Mouse (Mus musculus) liver, embryonic 13.5 days (tissue): ENCODE results near the gene Lemd1. TPM values are rescaled to one million over a fixed set of nuclear protein-coding genes. Genes with fewer than 3 reads are reported as not detected.

Experiments
- ATAC-seq: fragments of 200-750 bp; cut with Nextera tagmentation; 2 replicates; pipeline ENCODE4 v1.8.0; 2017; ENCODE audit warnings: low read depth, mild to moderate bottlenecking, moderate number of reproducible peaks, moderate library complexity
- DNase-seq: peaks from one replicate; pipeline ENCODE4 v3.0.0; 2022
- H3K27ac ChIP-seq: fragments of 300-500 bp; sonication (generic); 2 replicates; pipeline ENCODE4 v1.5.1; 2015; ENCODE audit warnings: moderate library complexity, mild to moderate bottlenecking, inconsistent platforms
- H3K27me3 ChIP-seq: fragments of 300-500 bp; sonication (generic); 2 replicates; pipeline ENCODE4 v1.6.1; 2015; ENCODE audit warnings: mild to moderate bottlenecking, inconsistent platforms
- H3K36me3 ChIP-seq: fragments of 300-500 bp; sonication (generic); 2 replicates; pipeline ENCODE4 v1.6.1; 2015; ENCODE audit warnings: mild to moderate bottlenecking, inconsistent platforms
- H3K4me1 ChIP-seq: fragments of 300-500 bp; sonication (generic); replicated peaks from 2 replicates; pipeline ENCODE4 v1.6.1; 2015; ENCODE audit warnings: inconsistent platforms
- H3K4me2 ChIP-seq: fragments of 300-500 bp; sonication (generic); 2 replicates; pipeline ENCODE4 v1.6.1; 2015; ENCODE audit warnings: inconsistent platforms, mild to moderate bottlenecking, moderate library complexity
- H3K4me3 ChIP-seq: fragments of 300-500 bp; sonication (generic); replicated peaks from 2 replicates; pipeline ENCODE4 v1.5.1; 2015; ENCODE audit warnings: mild to moderate bottlenecking, inconsistent platforms
- H3K9ac ChIP-seq: fragments of 300-500 bp; sonication (generic); 2 replicates; pipeline ENCODE4 v1.6.1; 2015; ENCODE audit warnings: mild to moderate bottlenecking, inconsistent platforms
- H3K9me3 ChIP-seq: fragments of 300-500 bp; sonication (generic); replicated peaks from 2 replicates; pipeline ENCODE4 v1.6.1; 2016; ENCODE audit warnings: inconsistent platforms
- WGBS: fragments of 180-500 bp; shearing (Covaris S2); methylation state at CpG from one replicate; pipeline ENCODE4 v1.1.7; 2015; ENCODE audit not compliant: insufficient replicate concordance; 5-methylcytosine and 5-hydroxymethylcytosine counted together
- polyA plus RNA-seq: library from polyadenylated mRNA; unstranded; fragments of >200 nt; fragmentation: Nextera tagmentation; extraction: Ambion mirVana; gene quantifications from 2 replicates; pipeline ENCODE4 v1.2.1, GENCODE M21; 2015

Lemd1 gene
- polyA plus RNA-seq, 1 experiment from 2014 or later: not detected

GRCm38 (mm10) chr1:132281523-132282176 lies 90.4 kb downstream of the Lemd1 start:
- DNase-seq (no peak), ATAC-seq (no peak)
- WGBS: 39% methylated on average over 8 of the region's 8 CpGs
- Histone ChIP-seq H3K4me2 (no peak overlapping the region), H3K36me3 (no peaks in the 10 kb centered on the region), H3K27ac (no peak overlapping the region), H3K9ac (no peak overlapping the region), H3K4me3 (no peak overlapping the region), H3K27me3 (0 out of 2 replicates have a peak, but pooled peaks cover 3% of the 10 kb centered on the region), H3K9me3 (no peaks in the 10 kb centered on the region), H3K4me1 (no peaks in the 10 kb centered on the region)

GRCm38 (mm10) chr1:132282177-132282536 lies 90.9 kb downstream of the Lemd1 start:
- Histone ChIP-seq H3K4me1 (no peaks in the 10 kb centered on the region), H3K27ac (no peak overlapping the region), H3K27me3 (0 out of 2 replicates have a peak, but pooled peaks cover 3% of the 10 kb centered on the region), H3K4me2 (no peak overlapping the region), H3K36me3 (no peaks in the 10 kb centered on the region), H3K4me3 (no peak overlapping the region), H3K9me3 (no peaks in the 10 kb centered on the region), H3K9ac (no peak overlapping the region)
- DNase-seq: no peak
- 69% methylated on average over 2 of the region's 2 CpGs for WGBS
- no peak for ATAC-seq

- no peaks in the 10 kb centered on the region for H3K9me3 ChIP-seq
These were observed 91.8 kb downstream of the Lemd1 start for GRCm38 (mm10) chr1:132283018-132283417.

GRCm38 (mm10) chr1:132286735-132287134 lies 95.5 kb downstream of the Lemd1 start:
- DNase-seq: no peak
- peaks cover 13% of the 10 kb centered on the region; the same call in 1 of the 2 replicates for H3K27me3 ChIP-seq

More at GRCm38 (mm10) chr1:132283018-132283417, 91.8 kb downstream of the Lemd1 start:
- Histone ChIP-seq H3K9ac (no peak overlapping the region), H3K36me3 (no peaks in the 10 kb centered on the region), H3K27ac (no peak overlapping the region), H3K27me3 (peaks cover 11% of the 10 kb centered on the region; the same call in 1 of the 2 replicates), H3K4me2 (no peak overlapping the region), H3K4me1 (no peaks in the 10 kb centered on the region), H3K4me3 (no peak overlapping the region)
- no peak for DNase-seq
- no peak for ATAC-seq
- WGBS: 68% methylated on average over 13 of the region's 13 CpGs

GRCm38 (mm10) chr1:132287445-132287844 lies 96.2 kb downstream of the Lemd1 start:
- Histone ChIP-seq H3K9me3 (no peaks in the 10 kb centered on the region), H3K27me3 (peaks cover 13% of the 10 kb centered on the region; the same call in 1 of the 2 replicates), H3K4me1 (0 out of 2 replicates have a peak, but pooled peaks cover 2% of the 10 kb centered on the region), H3K27ac (no peak overlapping the region), H3K9ac (no peak overlapping the region), H3K4me2 (no peak overlapping the region), H3K36me3 (no peaks in the 10 kb centered on the region), H3K4me3 (no peak overlapping the region)
- ATAC-seq: no peak
- DNase-seq: no peak
- 49% methylated on average over 2 of the region's 2 CpGs for WGBS

More at GRCm38 (mm10) chr1:132286735-132287134, 95.5 kb downstream of the Lemd1 start:
- H3K36me3 ChIP-seq: no peaks in the 10 kb centered on the region
- H3K9me3 ChIP-seq: no peaks in the 10 kb centered on the region
- 62% methylated on average over 1 of the region's 1 CpGs for WGBS
- H3K4me3 ChIP-seq: no peak overlapping the region
- H3K9ac ChIP-seq: no peak overlapping the region
- H3K4me2 ChIP-seq: no peak overlapping the region
- H3K27ac ChIP-seq: no peak overlapping the region
- no peaks in the 10 kb centered on the region for H3K4me1 ChIP-seq
- ATAC-seq: no peak

GRCm38 (mm10) chr1:132287991-132288451 lies 96.8 kb downstream of the Lemd1 start:
- Histone ChIP-seq H3K9ac (no peak overlapping the region), H3K4me1 (0 out of 2 replicates have a peak, but pooled peaks cover 2% of the 10 kb centered on the region), H3K27ac (no peak overlapping the region), H3K4me2 (no peak overlapping the region), H3K36me3 (no peaks in the 10 kb centered on the region), H3K27me3 (peaks cover 13% of the 10 kb centered on the region; the same call in 1 of the 2 replicates), H3K9me3 (no peaks in the 10 kb centered on the region), H3K4me3 (no peak overlapping the region)
- DNase-seq: no peak
- 30% methylated on average over 11 of the region's 11 CpGs for WGBS
- no peak for ATAC-seq

GRCm38 (mm10) chr1:132289965-132290364 lies 98.7 kb downstream of the Lemd1 start:
- Histone ChIP-seq H3K9me3 (no peaks in the 10 kb centered on the region), H3K4me2 (no peak overlapping the region), H3K27ac (no peak overlapping the region), H3K4me3 (no peak overlapping the region), H3K27me3 (peaks cover 15% of the 10 kb centered on the region; the same call in 1 of the 2 replicates), H3K36me3 (no peaks in the 10 kb centered on the region), H3K4me1 (0 out of 2 replicates have a peak, but pooled peaks cover 2% of the 10 kb centered on the region), H3K9ac (no peak overlapping the region)
- 71% methylated on average over 6 of the region's 6 CpGs for whole genome bisulfite sequencing
- DNase-seq: no peak
- no peak for ATAC-seq

- H3K36me3 ChIP-seq: no peaks in the 10 kb centered on the region
- H3K4me3 ChIP-seq: no peak overlapping the region
- no peak overlapping the region for H3K4me2 ChIP-seq
- ATAC-seq: no peak
- H3K9ac ChIP-seq: no peak overlapping the region
- H3K4me1 ChIP-seq: 0 out of 2 replicates have a peak, but pooled peaks cover 2% of the 10 kb centered on the region
- 57% methylated on average over 11 of the region's 11 CpGs for whole genome bisulfite sequencing
- no peak for DNase-seq
- peaks cover 23% of the 10 kb centered on the region for H3K27me3 ChIP-seq
- H3K9me3 ChIP-seq: no peaks in the 10 kb centered on the region
- H3K27ac ChIP-seq: no peak overlapping the region
These were observed 99.9 kb downstream of the Lemd1 start for GRCm38 (mm10) chr1:132290921-132291675.

- WGBS: 49% methylated on average over 4 of the region's 4 CpGs
- 0 out of 2 replicates have a peak, but pooled peaks cover 2% of the 10 kb centered on the region for H3K4me1 ChIP-seq
- H3K36me3 ChIP-seq: no peaks in the 10 kb centered on the region
- DNase-seq (no peak), ATAC-seq (no peak)
- H3K27ac ChIP-seq: no peak overlapping the region
- H3K4me3 ChIP-seq: no peak overlapping the region
- H3K9me3 ChIP-seq: no peaks in the 10 kb centered on the region
- H3K4me2 ChIP-seq: no peak overlapping the region
- H3K27me3 ChIP-seq: peaks cover 29% of the 10 kb centered on the region
- H3K9ac ChIP-seq: no peak overlapping the region
These were observed 100.5 kb downstream of the Lemd1 start for GRCm38 (mm10) chr1:132291706-132292105.

GRCm38 (mm10) chr1:132292318-132293129 lies 101.3 kb downstream of the Lemd1 start:
- Histone ChIP-seq H3K4me3 (no peak overlapping the region), H3K9me3 (no peaks in the 10 kb centered on the region), H3K27ac (no peak overlapping the region), H3K4me1 (0 out of 2 replicates have a peak, but pooled peaks cover 2% of the 10 kb centered on the region), H3K4me2 (no peak overlapping the region), H3K36me3 (no peaks in the 10 kb centered on the region), H3K9ac (no peak overlapping the region), H3K27me3 (peaks cover 34% of the 10 kb centered on the region)
- DNase-seq (peak; percentile 16), ATAC-seq (no peak; the same call in 1 of the 2 replicates)
- 41% methylated on average over 21 of the region's 21 CpGs for WGBS

GRCm38 (mm10) chr1:132295506-132295905 lies 104.3 kb downstream of the Lemd1 start:
- Histone ChIP-seq H3K4me1 (peaks cover 17% of the 10 kb centered on the region; the same call in 1 of the 2 replicates), H3K4me2 (no peak overlapping the region), H3K36me3 (no peaks in the 10 kb centered on the region), H3K4me3 (no peak overlapping the region), H3K9ac (no peak overlapping the region), H3K27ac (no peak overlapping the region), H3K27me3 (peaks cover 54% of the 10 kb centered on the region), H3K9me3 (no peaks in the 10 kb centered on the region)
- WGBS: 71% methylated on average over 7 of the region's 7 CpGs
- DNase-seq (no peak), ATAC-seq (no peak)
